Mouse (Mus musculus): ENCODE data around the gene Lpcat3.

The Lpcat3 gene

GRCm38 (mm10) chr6:124737040-124737439 is 74.2 kb downstream of the Lpcat3 start:
- peak in 1 of 2 experiments; percentile 52 for DNase-seq (ENCODE audit: low spot score in 2 of 2)

- no peak for DNase-seq (ENCODE audit: low spot score in 2 of 2)
These were observed 75.7 kb downstream of the Lpcat3 start, which contains the start of gene Ptpn6 for GRCm38 (mm10) chr6:124738511-124739023. Gene Ptpn6 (minus strand): TSS chr6:124738714.

DNA sequence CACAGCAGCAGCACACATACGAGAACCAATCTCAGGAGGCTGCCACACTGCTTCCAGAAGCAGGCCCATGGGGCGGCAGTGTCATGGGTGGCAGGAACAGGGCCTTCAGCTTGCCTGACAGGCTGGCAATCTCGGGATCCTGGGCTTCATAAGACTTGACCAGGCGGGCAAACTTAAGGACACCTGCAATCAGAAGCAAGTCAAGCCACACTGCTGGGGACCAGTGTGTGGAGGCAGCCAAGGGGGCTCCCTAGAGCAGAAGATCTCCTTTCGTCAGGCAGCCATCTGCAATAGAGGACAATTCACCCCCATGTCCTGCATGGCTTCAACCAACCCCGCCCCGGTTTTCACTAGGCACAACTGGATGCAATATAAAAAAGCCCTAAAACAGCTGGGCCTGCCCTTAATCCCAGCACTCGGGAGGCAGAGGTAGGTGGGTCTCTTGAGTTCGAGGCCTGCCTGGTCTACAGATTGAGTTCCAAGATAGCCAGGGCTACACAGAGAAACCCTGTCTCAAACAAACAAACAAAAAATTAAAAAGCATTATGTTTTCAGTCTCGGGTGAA is 76.5 kb downstream of the Lpcat3 start:
- DNase-seq (ENCODE audit: low spot score in 2 of 2): no peak

- DNase-seq (ENCODE audit: low spot score in 2 of 2): peak; percentile 62 to 76
These were observed 77.5 kb downstream of the Lpcat3 start for GRCm38 (mm10) chr6:124740211-124740887.

GRCm38 (mm10) chr6:124740888-124741761 is 78.3 kb downstream of the Lpcat3 start, which contains the start of gene Grcc10:
Gene Grcc10 (minus strand): TSS chr6:124741374.
- peak; percentile 89 to 92 for DNase-seq (ENCODE audit: low spot score in 2 of 2)

GRCm38 (mm10) chr6:124741842-124742241 is 79.0 kb downstream of the Lpcat3 start:
- no peak for DNase-seq (ENCODE audit: low spot score in 2 of 2)

DNA sequence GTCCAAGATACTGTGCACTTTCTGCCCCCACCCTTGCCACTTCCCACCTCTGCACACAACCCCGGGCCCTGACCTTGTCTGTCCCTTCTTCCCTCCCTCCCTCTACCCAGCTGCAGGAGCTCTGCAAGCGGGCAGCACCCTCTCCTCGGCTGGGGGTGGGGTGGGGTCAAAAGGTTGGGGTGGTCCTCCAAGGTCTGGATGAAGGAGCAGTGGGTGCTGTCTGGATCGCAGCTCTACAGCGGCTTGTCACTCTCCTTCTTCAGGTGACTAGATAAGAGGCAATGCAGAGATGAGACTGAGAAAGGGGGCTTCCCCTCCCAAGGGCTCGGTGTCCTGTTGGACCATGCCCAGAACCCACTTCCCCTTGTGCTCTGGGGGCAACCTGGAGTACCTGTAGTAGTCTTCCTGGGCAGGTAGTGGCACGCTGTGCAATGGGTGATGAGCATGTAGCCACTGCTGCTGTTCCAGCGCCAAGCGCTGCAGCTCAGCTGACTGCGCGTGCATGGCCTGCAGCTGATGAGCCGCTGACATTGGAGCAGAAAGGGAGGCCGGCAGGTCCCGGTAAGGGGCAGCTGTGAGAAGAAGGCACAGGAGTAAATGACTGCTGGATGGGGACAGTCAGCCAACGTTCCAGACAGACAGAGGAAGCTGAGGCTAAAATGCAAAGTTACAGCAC is 80.2 kb downstream of the Lpcat3 start:
- DNase-seq (ENCODE audit: low spot score in 2 of 2): no peak

GRCm38 (mm10) chr6:124743647-124744046 is 80.8 kb downstream of the Lpcat3 start:
- no peak for DNase-seq (ENCODE audit: low spot score in 2 of 2)

DNA sequence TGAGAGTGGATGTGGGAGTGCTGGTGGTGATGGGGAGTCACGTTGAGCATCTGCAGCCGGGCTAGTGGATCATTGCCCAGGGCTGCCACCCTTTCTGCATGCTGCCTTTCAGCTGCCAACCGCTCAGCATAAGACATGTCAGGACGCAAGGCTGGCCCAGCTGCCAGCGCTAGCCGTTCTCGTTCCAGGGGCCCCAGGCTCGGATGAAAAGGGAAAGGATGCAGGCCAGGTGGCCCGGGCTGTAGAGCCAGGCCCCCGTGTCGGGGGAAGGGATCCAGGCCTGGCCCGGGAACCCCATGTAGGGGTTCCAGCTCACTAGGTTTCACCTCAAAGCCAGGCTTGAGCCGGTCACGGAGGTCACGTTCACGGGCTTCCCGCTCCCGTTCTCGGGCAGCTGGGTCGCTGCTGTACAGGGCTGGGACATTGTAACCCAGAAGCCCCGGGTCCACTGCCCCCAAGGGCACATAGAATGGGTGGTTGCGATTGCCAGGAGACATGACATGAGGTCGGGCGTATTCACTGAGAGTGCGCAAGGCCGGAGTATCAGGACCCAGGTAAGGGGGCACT is 82.0 kb downstream of the Lpcat3 start:
- DNase-seq (ENCODE audit: low spot score in 2 of 2): no peak

GRCm38 (mm10) chr6:124745490-124746295 is 82.9 kb downstream of the Lpcat3 start:
- peak; percentile 92 to 93 for DNase-seq (ENCODE audit: low spot score in 2 of 2)

- no peak for DNase-seq (ENCODE audit: low spot score in 2 of 2)
These were observed 83.4 kb downstream of the Lpcat3 start for GRCm38 (mm10) chr6:124746296-124746605.

DNA sequence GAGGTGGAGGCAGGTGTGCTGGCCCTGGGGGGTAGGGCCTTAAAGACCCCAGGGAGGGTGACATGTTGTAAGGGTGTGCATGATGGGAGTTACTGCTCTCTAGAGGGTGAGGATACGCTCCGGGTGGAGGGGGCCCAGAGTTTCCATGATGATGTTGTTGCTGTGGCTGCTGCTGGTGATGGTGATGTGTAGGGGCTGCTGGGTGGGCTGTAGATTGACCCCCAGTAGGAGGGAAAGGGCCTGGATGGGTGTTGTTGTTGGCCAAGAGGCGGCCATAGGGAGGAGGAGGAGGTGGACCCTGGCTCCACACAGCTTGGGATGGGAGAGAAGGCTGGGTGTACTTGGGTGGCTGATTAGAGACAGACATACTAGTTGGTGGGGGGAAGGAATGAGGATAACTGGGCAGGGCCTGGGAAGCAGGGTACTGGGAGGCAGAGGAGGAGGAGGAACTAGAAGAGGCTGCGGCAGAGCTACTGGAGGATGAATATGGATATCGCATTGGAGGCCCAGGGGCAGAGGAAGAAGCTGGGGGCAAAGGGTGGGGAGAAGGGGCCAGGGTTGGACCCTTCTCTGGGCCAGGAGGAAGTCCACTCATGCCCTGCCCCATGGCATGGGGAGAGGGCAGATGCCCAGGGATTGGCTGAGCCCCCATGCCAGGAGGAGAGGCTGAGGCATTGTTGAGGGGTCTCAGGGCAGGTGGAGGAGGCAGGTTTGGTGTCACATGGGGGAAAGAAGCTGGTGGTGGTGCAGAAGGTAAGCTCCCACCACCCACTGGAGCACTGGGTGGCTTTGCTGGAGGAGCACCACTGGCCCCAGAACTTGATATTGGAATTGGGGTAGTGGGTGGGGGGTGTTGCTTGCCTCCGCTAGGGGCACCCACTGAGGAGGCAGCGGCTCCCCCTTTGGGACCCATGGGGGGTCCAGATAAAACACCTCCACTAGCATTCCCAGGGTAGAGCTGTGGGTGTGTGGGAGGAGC is 84.1 kb downstream of the Lpcat3 start:
- no peak for DNase-seq (ENCODE audit: low spot score in 2 of 2)

- no peak for DNase-seq (ENCODE audit: low spot score in 2 of 2)
These were observed 87.6 kb downstream of the Lpcat3 start for GRCm38 (mm10) chr6:124750405-124750804.

- DNase-seq (ENCODE audit: low spot score in 2 of 2): no peak
These were observed 91.0 kb downstream of the Lpcat3 start for GRCm38 (mm10) chr6:124753861-124754260.

Data from right cerebral cortex, adult 2 months (tissue).